Mouse (Mus musculus): ENCODE measurements around the gene Wdr46. TPM values are rescaled to one million over a fixed set of nuclear protein-coding genes. Genes with fewer than 3 reads are reported as not detected.
"Not testable (repeated sequence)": the region's sequence is repeated elsewhere in the genome, so short reads cannot be mapped to it uniquely, and the experiment has no call there.

The Wdr46 gene
- polyA plus RNA-seq (2012; rRNA removed), result 14.9 and 18.1 TPM in 2 replicates

GRCm38 (mm10) chr17:33940206-33940805 lies at the start of gene Wdr46, which contains the start of gene Pfdn6:
Gene Wdr46, plus strand, starts transcription at chr17:33940660.
Gene Pfdn6, minus strand, starts transcription at chr17:33940343.
- no peak for DNase-seq (ENCODE audit: low read depth)

- no peak for DNase-seq (ENCODE audit: low read depth)
Observed at GRCm38 (mm10) chr17:33891357-33891756, 49.1 kb upstream of the Wdr46 start.

- not testable (repeated sequence) for DNase-seq (ENCODE audit: low read depth)
Observed at GRCm38 (mm10) chr17:33891892-33892291, 48.6 kb upstream of the Wdr46 start.

GRCm38 (mm10) chr17:33892429-33892828 lies 48.0 kb upstream of the Wdr46 start:
- no peak for DNase-seq (ENCODE audit: low read depth)

DNA sequence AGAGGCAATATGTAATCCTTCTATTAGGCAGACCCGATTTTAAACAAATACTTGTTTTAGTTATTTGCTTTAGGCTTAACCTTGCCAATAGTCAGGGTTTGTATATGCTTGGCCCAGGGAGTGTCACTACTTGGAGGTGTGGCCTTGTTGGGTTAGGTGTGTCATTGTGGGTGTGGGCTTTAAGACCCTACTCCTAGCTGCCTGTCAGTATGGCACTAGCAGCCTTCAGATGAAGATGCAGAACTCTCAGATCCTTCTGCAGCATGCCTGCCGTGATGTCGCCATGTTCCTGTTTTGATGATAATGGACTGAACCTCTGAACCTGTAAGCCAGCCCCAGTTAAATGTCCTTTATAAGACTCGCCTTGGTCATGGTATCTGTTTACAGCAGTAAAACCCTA lies 47.4 kb upstream of the Wdr46 start:
- DNase-seq (ENCODE audit: low read depth), result not testable (repeated sequence)

DNA sequence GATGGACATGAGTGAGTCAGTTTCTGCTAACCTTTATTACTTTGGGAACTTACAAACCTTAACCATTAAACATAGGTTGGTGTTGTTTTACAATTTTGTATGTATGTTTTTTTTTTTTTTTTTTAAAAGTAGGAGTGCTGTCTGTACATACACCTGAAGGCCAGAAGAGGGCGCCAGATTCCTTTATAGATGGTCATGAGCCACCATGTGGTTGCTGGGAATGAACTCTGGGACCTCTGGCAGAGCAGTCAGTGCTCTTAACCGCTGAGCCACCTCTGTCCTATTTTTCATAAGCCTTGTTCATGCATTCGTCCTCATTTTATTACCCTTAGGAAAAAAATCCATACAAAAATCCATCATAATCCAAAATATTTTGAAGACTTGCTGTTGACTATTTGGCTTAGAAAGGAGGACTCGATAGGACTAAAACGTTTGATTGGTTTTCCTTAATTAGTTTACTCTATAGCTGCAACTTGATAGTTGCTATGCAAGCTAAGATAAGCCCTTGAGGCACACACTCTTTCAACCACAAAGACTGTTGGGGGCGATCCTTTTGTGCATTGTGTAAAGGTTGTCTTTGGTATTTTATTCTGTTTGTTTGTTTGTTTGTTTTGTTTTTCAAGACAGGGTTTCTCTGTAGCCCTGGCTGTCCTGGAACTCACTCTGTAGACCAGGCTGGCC lies 43.2 kb upstream of the Wdr46 start:
- no peak for DNase-seq (ENCODE audit: low read depth)

DNA sequence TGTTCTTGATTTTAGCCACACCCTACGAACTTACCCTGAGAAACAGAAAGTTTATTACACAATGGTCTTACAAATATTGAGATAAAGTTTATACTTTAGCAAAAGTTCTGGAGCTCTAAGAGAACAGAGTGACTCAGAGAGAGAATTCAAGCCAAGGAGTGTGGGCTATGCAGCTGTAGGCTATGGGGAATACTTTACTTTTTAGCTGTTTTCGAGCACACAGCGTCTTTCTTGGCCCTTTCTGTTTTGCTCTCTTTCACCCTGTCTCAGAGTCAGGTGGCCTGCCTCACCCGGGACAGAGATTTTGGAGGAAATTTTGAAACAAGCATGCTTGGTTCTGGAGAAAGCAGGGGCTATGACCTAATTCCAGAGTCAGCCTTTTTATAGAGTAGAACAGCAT lies 42.3 kb upstream of the Wdr46 start:
- not testable (repeated sequence) for DNase-seq (ENCODE audit: low read depth)

DNA sequence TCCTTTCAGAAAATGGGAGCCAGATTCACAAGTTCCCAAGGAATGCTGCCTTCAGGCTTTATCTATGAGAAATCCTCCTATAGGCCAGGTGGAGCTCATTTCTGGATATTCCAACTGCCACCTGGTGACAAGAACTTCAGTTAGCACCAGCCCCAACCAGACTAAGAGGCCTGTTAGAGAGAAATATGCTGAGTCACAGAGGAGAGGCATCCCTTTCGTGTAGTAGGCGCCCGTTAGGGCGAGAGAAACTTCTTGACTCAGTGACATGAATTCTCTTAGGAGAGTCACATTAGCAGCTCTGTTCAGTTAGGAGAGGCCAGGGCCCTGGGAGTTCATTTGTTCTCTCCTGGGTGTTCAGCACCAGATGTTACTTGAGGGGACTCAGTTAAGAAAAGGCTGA lies 40.8 kb upstream of the Wdr46 start:
- DNase-seq (ENCODE audit: low read depth), result no peak

DNA sequence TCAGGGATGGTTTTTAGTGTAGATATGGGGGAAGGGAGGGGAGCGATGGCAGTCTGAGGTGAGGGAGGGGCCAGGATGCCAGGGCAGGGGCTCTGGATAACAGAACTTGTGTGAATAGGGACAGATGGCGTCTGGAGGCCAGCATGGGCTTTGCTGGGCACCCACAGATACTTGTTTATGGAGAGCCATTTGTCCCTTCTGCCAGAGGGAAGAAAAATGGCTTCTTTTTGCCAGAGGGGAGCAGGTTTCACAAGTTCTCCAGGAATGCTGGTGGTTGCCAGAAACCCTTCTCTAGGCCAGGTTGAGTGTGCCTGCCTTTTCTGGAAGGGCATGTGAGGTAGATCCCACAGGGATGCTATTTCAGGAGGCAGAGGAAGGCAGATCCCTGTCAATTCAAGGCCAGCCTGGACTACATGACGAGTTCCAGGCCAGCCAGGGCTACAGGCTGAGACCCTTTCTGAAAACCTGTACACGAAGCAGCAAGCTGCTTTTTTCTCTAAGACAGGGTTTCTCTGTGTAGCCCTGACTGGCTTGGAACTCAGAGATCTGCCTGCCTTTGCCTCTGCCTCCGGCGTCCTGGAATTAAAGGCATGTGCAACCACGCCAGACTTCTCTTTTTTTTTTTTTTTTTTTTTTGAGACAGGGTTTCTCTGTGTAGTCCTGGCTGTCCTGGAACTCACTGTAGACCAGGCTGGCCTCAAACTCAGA lies 40.0 kb upstream of the Wdr46 start:
- DNase-seq (ENCODE audit: low read depth), result no peak

- no peak for DNase-seq (ENCODE audit: low read depth)
Observed at GRCm38 (mm10) chr17:33900989-33901314, 39.5 kb upstream of the Wdr46 start.

DNA sequence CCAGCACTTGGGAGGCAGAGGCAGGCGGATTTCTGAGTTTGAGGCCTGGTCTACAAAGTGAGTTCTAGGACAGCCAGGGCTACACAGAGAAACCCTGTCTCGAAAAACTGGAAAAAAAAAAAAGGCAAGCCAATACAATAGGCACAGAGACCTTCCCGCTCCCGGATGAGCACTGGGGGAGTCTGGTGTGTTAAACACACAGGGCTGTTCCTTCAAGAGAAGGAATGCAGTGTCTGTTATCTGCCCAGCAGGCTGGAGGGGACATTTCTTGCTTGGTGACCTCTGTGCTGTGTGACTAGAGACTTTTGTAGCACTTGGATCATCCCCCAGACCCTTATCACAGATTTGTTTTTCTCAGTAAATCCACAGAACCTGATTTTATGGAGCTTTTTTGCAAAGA lies 38.8 kb upstream of the Wdr46 start:
- DNase-seq (ENCODE audit: low read depth), result no peak

DNA sequence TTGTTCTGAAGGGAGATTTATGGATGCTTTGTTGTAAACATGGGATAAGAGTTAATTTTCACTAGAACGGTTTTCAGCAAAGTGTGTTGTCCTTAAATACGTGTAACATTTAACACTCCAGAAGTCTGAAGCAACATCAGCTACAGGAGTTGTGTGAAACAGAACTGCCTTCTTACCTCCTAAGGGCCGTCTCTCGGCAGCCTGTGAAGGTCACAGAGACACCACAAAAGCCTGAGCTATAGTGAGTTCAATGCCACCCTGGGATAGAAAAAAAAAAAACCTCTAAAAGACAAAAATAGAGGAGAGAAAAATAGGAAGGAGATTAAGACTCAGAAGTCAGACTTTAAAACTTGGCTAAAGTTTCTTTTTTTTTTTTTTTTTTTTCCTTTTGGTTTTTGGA lies 38.4 kb upstream of the Wdr46 start:
- DNase-seq (ENCODE audit: low read depth), result no peak

- no peak for DNase-seq (ENCODE audit: low read depth)
Observed at GRCm38 (mm10) chr17:33902491-33902890, 38.0 kb upstream of the Wdr46 start.

- not testable (repeated sequence) for DNase-seq (ENCODE audit: low read depth)
Observed at GRCm38 (mm10) chr17:33903911-33904651, 36.4 kb upstream of the Wdr46 start.

- DNase-seq (ENCODE audit: low read depth), result not testable (repeated sequence)
Observed at GRCm38 (mm10) chr17:33904835-33905234, 35.6 kb upstream of the Wdr46 start, which contains the start of gene Platr17. Gene Platr17, plus strand, starts transcription at chr17:33905135.

DNA sequence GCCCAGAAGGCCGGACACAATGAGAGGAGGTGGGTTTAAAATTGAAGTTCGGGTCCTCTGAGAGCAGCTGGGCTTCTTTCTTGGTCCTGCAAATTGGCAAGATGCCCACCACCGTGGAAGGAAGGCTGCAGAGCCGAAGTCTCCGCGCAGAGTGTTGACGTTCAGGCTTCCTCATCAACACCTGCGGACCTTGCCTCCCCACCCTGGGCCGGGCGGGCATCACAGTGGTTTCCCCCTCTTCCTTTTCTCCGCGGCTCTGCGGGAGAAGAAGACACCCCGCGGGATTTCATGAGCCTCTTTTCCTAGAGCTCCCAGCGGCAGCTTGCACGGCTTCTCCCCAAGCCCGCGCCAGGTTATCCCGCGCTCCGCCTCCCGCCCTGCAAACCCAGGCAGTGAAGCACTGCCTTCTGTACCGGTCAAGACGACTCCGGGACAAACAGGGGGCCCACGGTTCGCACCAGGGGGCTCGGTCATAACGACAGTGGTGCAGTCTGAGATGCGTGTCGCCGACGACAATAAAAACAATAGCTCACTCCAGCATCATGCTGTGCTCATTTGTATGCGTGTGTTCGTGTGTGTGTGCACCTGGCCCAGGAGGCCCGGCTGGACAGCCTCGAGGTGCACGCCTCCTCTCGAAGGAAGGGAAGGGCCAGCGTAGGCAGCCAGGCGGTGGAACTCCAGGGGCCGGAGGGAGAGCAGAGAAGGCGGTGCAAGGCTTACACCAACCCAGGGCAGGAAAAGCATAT lies 32.0 kb upstream of the Wdr46 start:
- DNase-seq (ENCODE audit: low read depth), result no peak

GRCm38 (mm10) chr17:33909077-33909868 lies 31.2 kb upstream of the Wdr46 start, which contains the start of gene Daxx:
Gene Daxx, plus strand, starts transcription at chr17:33909414.
- peak; percentile 81 for DNase-seq (ENCODE audit: low read depth)

- no peak for DNase-seq (ENCODE audit: low read depth)
Observed at GRCm38 (mm10) chr17:33909869-33910250, 30.6 kb upstream of the Wdr46 start.

- DNase-seq (ENCODE audit: low read depth), result no peak
Observed at GRCm38 (mm10) chr17:33910346-33911051, 30.0 kb upstream of the Wdr46 start.
